Mouse (Mus musculus): ENCODE results near the gene Gm17364. TPM values are rescaled to one million over a fixed set of nuclear protein-coding genes. Genes with fewer than 3 reads are reported as not detected.

The Gm17364 gene
- total RNA-seq, 2 experiments from 2014 or later: not detected

- no peak for ATAC-seq (replicated peaks; ENCODE audit: low FRiP score, low TSS enrichment, poor library complexity, severe bottlenecking)
These were observed 45.7 kb downstream of the Gm17364 start for GRCm38 (mm10) chr13:41228060-41228459.

GRCm38 (mm10) chr13:41226513-41226912 lies 47.3 kb downstream of the Gm17364 start:
- no peak for ATAC-seq (replicated peaks; ENCODE audit: low FRiP score, low TSS enrichment, poor library complexity, severe bottlenecking)

Other genes with a start within 250 kb of the Gm17364 start
- not detected in 2 replicates for gene Mak, start 194.3 kb downstream of the Gm17364 start, total RNA-seq (2014; fragmentation: Nextera tagmentation)
- gene Mak, start 194.3 kb downstream of the Gm17364 start, total RNA-seq (2017): not detected in 2 replicates
- not detected in 2 replicates for gene Gcm2, start 162.9 kb downstream of the Gm17364 start, total RNA-seq (2014; fragmentation: Nextera tagmentation)
- gene Gcm2, start 162.9 kb downstream of the Gm17364 start, total RNA-seq (2017): not detected in 2 replicates
- not detected in 2 replicates for gene Sycp2l, start 159.7 kb downstream of the Gm17364 start, total RNA-seq (2014; fragmentation: Nextera tagmentation)
- not detected in 2 replicates for gene Sycp2l, start 159.7 kb downstream of the Gm17364 start, total RNA-seq (2017)
- gene Elovl2, start 53.6 kb downstream of the Gm17364 start, total RNA-seq (2014; fragmentation: Nextera tagmentation): not detected in 2 replicates
- gene Elovl2, start 53.6 kb downstream of the Gm17364 start, total RNA-seq (2017): not detected in 2 replicates
- gene Smim13, start 24.1 kb downstream of the Gm17364 start, total RNA-seq (2014; fragmentation: Nextera tagmentation): 24.5 and 26.4 TPM in 2 replicates
- gene Smim13, start 24.1 kb downstream of the Gm17364 start, total RNA-seq (2017): 23.5 and 28.6 TPM in 2 replicates
- 6.8 and 17.0 TPM in 2 replicates for gene Nedd9, start 213.4 kb upstream of the Gm17364 start, total RNA-seq (2014; fragmentation: Nextera tagmentation)
- gene Nedd9, start 213.4 kb upstream of the Gm17364 start, total RNA-seq (2017): 5.9 and 6.4 TPM in 2 replicates

Measured in megakaryocyte-erythroid progenitor cell, adult 5-6 weeks (primary cell).